Mouse (Mus musculus) CH12.LX (cell line): ENCODE results near the gene Abhd14a. TPM values are rescaled to one million over a fixed set of nuclear protein-coding genes. Genes with fewer than 3 reads are reported as not detected.

Source experiments
- DNase-seq: peaks from one replicate; pipeline ENCODE4 v3.0.0-alpha.2; 2013; ENCODE audit errors: extremely low read depth
- H3K27ac ChIP-seq: 2 replicates; pipeline ENCODE4 v1.5.1; 2012; ENCODE audit warnings: low read depth, mild to moderate bottlenecking, control low read depth, moderate library complexity; ENCODE audit not compliant: insufficient read depth
- H3K27me3 ChIP-seq: replicated peaks from 2 replicates; pipeline ENCODE3; 2012; ENCODE audit warnings: inconsistent platforms
- H3K36me3 ChIP-seq, 2 experiments: replicated peaks in 1 of 2; 2 replicates each; pipeline versions ENCODE3 to v1.6.1; 2012; ENCODE audit warnings: inconsistent platforms in 1 of 2, low read length in 1 of 2, mild to moderate bottlenecking in 1 of 2, mixed read lengths in 1 of 2, moderate library complexity in 1 of 2; ENCODE audit not compliant: control insufficient read depth in 1 of 2, insufficient read depth in 1 of 2
- H3K4me1 ChIP-seq, 2 experiments: 2 replicates each; pipeline ENCODE4 v1.6.1; 2012; ENCODE audit warnings: inconsistent platforms in 1 of 2, moderate library complexity in 1 of 2; ENCODE audit not compliant: insufficient read depth in 2 of 2, control insufficient read depth in 1 of 2
- H3K4me2 ChIP-seq: 2 replicates; pipeline ENCODE4 v1.6.1; 2012; ENCODE audit warnings: low read depth, mild to moderate bottlenecking, control low read depth; ENCODE audit not compliant: poor library complexity, insufficient read depth, severe bottlenecking
- H3K4me3 ChIP-seq, 3 experiments: fragments of 150-350 bp in 1 of 3; sonication (generic) in 1 of 3; replicated peaks in 1 of 3; 2 replicates each; pipeline versions ENCODE3 to v1.5.1; 2011 to 2012; ENCODE audit warnings: low read depth in 2 of 3, low read length in 2 of 3, mild to moderate bottlenecking in 2 of 3, moderate library complexity in 2 of 3, control low read depth in 1 of 3, improper control_type of control experiment in 1 of 3, inconsistent platforms in 1 of 3, mixed read lengths in 1 of 3; ENCODE audit not compliant: poor library complexity in 1 of 3
- H3K79me2 ChIP-seq: replicated peaks from 2 replicates; pipeline ENCODE4 v1.6.1; 2012; ENCODE audit warnings: mild to moderate bottlenecking, moderate library complexity; ENCODE audit not compliant: control insufficient read depth, poor library complexity, insufficient read depth, severe bottlenecking; ENCODE audit errors: extremely low read depth
- H3K9ac ChIP-seq: 2 replicates; pipeline ENCODE4 v1.6.1; 2012; ENCODE audit warnings: low read depth, mild to moderate bottlenecking, control low read depth, moderate library complexity; ENCODE audit not compliant: insufficient read depth
- H3K9me3 ChIP-seq: replicated peaks from 2 replicates; pipeline ENCODE3; 2012; ENCODE audit warnings: low read length, inconsistent platforms, mixed read lengths
- CHD1 ChIP-seq: IDR thresholded peaks from 2 replicates; pipeline ENCODE4 v1.6.1; 2012; ENCODE audit warnings: low read depth, low read length, improper control_type of control experiment, inconsistent platforms
- CHD2 ChIP-seq: IDR thresholded peaks from 2 replicates; pipeline ENCODE4 v1.6.1; 2011; ENCODE audit warnings: low read length, improper control_type of control experiment
- CTCF ChIP-seq, 2 experiments: IDR thresholded peaks in 1 of 2; conservative IDR thresholded peaks in 1 of 2; 2 replicates each; pipeline ENCODE4 v1.5.1; 2011 to 2012; ENCODE audit warnings: low read depth in 2 of 2, low read length in 2 of 2, improper control_type of control experiment in 1 of 2, inconsistent platforms in 1 of 2, mild to moderate bottlenecking in 1 of 2, moderate library complexity in 1 of 2
- E2F4 ChIP-seq: IDR thresholded peaks from 2 replicates; pipeline ENCODE4 v1.6.1; 2011; ENCODE audit warnings: low read depth, low read length, improper control_type of control experiment; ENCODE audit not compliant: insufficient replicate concordance
- ELF1 ChIP-seq: IDR thresholded peaks from 2 replicates; pipeline ENCODE4 v1.6.1; 2014; ENCODE audit warnings: low read depth, mild to moderate bottlenecking, inconsistent platforms, low read length, improper control_type of control experiment
- JUND ChIP-seq: conservative IDR thresholded peaks from 2 replicates; pipeline ENCODE4 v1.6.1; 2011; ENCODE audit warnings: low read depth, low read length, improper control_type of control experiment
- MAFK ChIP-seq: IDR thresholded peaks from 2 replicates; pipeline ENCODE4 v1.6.1; 2011; ENCODE audit warnings: low read length, improper control_type of control experiment; ENCODE audit not compliant: insufficient replicate concordance
- MXI1 ChIP-seq: IDR thresholded peaks from 2 replicates; pipeline ENCODE4 v1.6.1; 2011; ENCODE audit warnings: mild to moderate bottlenecking, low read depth, low read length, improper control_type of control experiment
- MYC ChIP-seq: IDR thresholded peaks from 2 replicates; pipeline ENCODE4 v1.6.1; 2011; ENCODE audit warnings: low read depth, mild to moderate bottlenecking, improper control_type of control experiment, low read length
- NELFE ChIP-seq: IDR thresholded peaks from 2 replicates; pipeline ENCODE4 v1.6.1; 2011; ENCODE audit warnings: low read depth, low read length, improper control_type of control experiment
- PAX5 ChIP-seq: IDR thresholded peaks from 2 replicates; pipeline ENCODE4 v1.6.1; 2012; ENCODE audit warnings: low read length, inconsistent platforms, mixed read lengths
- POLR2A ChIP-seq: IDR thresholded peaks from 2 replicates; pipeline ENCODE4 v1.6.1; 2011; ENCODE audit warnings: low read depth, mild to moderate bottlenecking, improper control_type of control experiment, low read length
- POLR2AphosphoS2 ChIP-seq: IDR thresholded peaks from 2 replicates; pipeline ENCODE4 v1.6.1; 2011; ENCODE audit warnings: low read depth, low read length, improper control_type of control experiment
- RAD21 ChIP-seq: IDR thresholded peaks from 2 replicates; pipeline ENCODE4 v1.6.1; 2011; ENCODE audit warnings: low read depth, mild to moderate bottlenecking, low read length, improper control_type of control experiment, moderate library complexity
- RCOR1 ChIP-seq: conservative IDR thresholded peaks from 2 replicates; pipeline ENCODE4 v1.6.1; 2012; ENCODE audit warnings: low read depth, mild to moderate bottlenecking, inconsistent platforms, low read length, improper control_type of control experiment
- SMC3 ChIP-seq: IDR thresholded peaks from 2 replicates; pipeline ENCODE4 v1.6.1; 2011; ENCODE audit warnings: low read depth, low read length, improper control_type of control experiment
- UBTF ChIP-seq: IDR thresholded peaks from 2 replicates; pipeline ENCODE4 v1.6.1; 2012; ENCODE audit warnings: low read depth, mild to moderate bottlenecking, inconsistent platforms, low read length, improper control_type of control experiment, moderate library complexity
- USF2 ChIP-seq: conservative IDR thresholded peaks from 2 replicates; pipeline ENCODE4 v1.6.1; 2011; ENCODE audit warnings: low read depth, low read length, improper control_type of control experiment
- ZKSCAN1 ChIP-seq: IDR thresholded peaks from 2 replicates; pipeline ENCODE4 v1.6.1; 2012; ENCODE audit warnings: low read depth, inconsistent platforms, low read length, improper control_type of control experiment, borderline replicate concordance
- ZMIZ1 ChIP-seq: IDR thresholded peaks from 2 replicates; pipeline ENCODE4 v1.6.1; 2012; ENCODE audit warnings: low read depth, mild to moderate bottlenecking, inconsistent platforms, low read length, improper control_type of control experiment
- ZNF384 ChIP-seq: IDR thresholded peaks from 2 replicates; pipeline ENCODE4 v1.6.1; 2012; ENCODE audit warnings: low read depth, low read length, improper control_type of control experiment, inconsistent platforms
- dilution Hi-C: fragments of 300-500 bp; cut with MboI; formaldehyde crosslinking; loops from 2 replicates; pipeline ENCODE4 v1.14.3; 2020; ENCODE audit warnings: low sequenced_read_pairs; ENCODE audit not compliant: extremely low pct_unique_long_range_greater_than_20kb, extremely low pct_ligation_motif_present
- in situ Hi-C: fragments of 300-500 bp; cut with MboI; formaldehyde crosslinking; loops from 3 replicates; pipeline ENCODE4 v1.14.3; 2019; ENCODE audit warnings: low sequenced_read_pairs, low pct_ligation_motif_present, low pct_unique_long_range_greater_than_20kb, mixed read lengths
- polyA plus RNA-seq: library from polyadenylated mRNA; unstranded; fragments of >175 nt; gene quantifications from 2 replicates; pipeline ENCODE4 v1.2.1, GENCODE M21; 2012; ENCODE audit warnings: low read depth; ENCODE audit not compliant: insufficient read length
- total RNA-seq, 2 experiments: library from RNA; depleted of rRNA; stranded (reverse); fragments of 300-350 nt in 1 of 2; fragments of >200 nt in 1 of 2; gene quantifications; 2 replicates each; pipeline ENCODE4 v1.2.3; 2012 to 2014

Abhd14a gene
- total and polyA plus RNA-seq, 3 experiments: 18.2 to 23.3 (median 20.4) TPM

- Histone ChIP-seq H3K36me3 (no peaks in the 10 kb centered on the region), H3K9ac (no peak overlapping the region), H3K27ac (no peak overlapping the region), H3K27me3 (peaks cover 2% of the 10 kb centered on the region)
- dilution Hi-C loops: no loop called here
- no peak for DNase-seq
- TF ChIP-seq USF2 (no peak), MAFK (no peak), CHD1 (no peak), ZMIZ1 (no peak), ELF1 (no peak), UBTF (no peak), JUND (no peak), POLR2AphosphoS2 (no peak), E2F4 (no peak), CHD2 (no peak)
- TF ChIP-seq, all 38 proteins: peak for 0
- no peak overlapping the region for H3K4me3 ChIP-seq
- H3K4me1 ChIP-seq: peaks cover 7 to 27% of the 10 kb centered on the region in 2 experiments
- H3K79me2 ChIP-seq: no peaks in the 10 kb centered on the region
- H3K9me3 ChIP-seq: no peaks in the 10 kb centered on the region
- H3K4me2 ChIP-seq: no peak overlapping the region
- in situ Hi-C loops: no loop called here
Observed at GRCm38 (mm10) chr9:106397733-106398132, 49.7 kb downstream of the Abhd14a start.

GRCm38 (mm10) chr9:106394649-106395602 lies 52.6 kb downstream of the Abhd14a start:
- no peaks in the 10 kb centered on the region for H3K79me2 ChIP-seq
- H3K9ac ChIP-seq: no peak overlapping the region
- H3K27me3 ChIP-seq: peaks cover 3% of the 10 kb centered on the region
- TF ChIP-seq ZMIZ1 (no peak), POLR2A (0 out of 2 replicates have a peak, but pooled peaks have one; percentile 24), RAD21 (peak; percentile 65), MYC (no peak), ELF1 (peak; percentile 65; the same call in 1 of the 2 replicates), CHD2 (no peak), USF2 (no peak), ZKSCAN1 (no peak), MXI1 (no peak), SMC3 (peak; percentile 63), PAX5 (no peak), NELFE (no peak), CTCF (conservative IDR thresholded peaks at IDR 0.05 in 1 of 2, IDR thresholded peaks at IDR 0.05 in 1 of 2; ENCODE audit: low read depth in 2 of 2, low read length in 2 of 2) (peak; percentile 33 to 77), CHD1 (no peak), ZNF384 (no peak), RCOR1 (no peak)
- in situ Hi-C loops: no loop called here
- dilution Hi-C loops: no loop called here
- DNase-seq: peak; percentile 75
- H3K36me3 ChIP-seq: no peaks in the 10 kb centered on the region
- peak overlapping the region; percentile 45; the same call in 1 of the 2 replicates for H3K4me2 ChIP-seq
- H3K27ac ChIP-seq: peak overlapping the region; percentile 25; the same call in 1 of the 2 replicates
- no peaks in the 10 kb centered on the region for H3K9me3 ChIP-seq
- H3K4me1 ChIP-seq: peaks cover 7 to 28% of the 10 kb centered on the region in 2 experiments
- no peak overlapping the region for H3K4me3 ChIP-seq
